In genomic region chr15:96652531-96652930, GRCm38 (mm10) we compare ENCODE assay signal across 18 mouse cellular contexts. TPM values are rescaled to one million over a fixed set of nuclear protein-coding genes. Genes with fewer than 3 reads are reported as not detected.
DNase-seq lines count a peak whose midpoint lies in the region; ATAC-seq and TF ChIP-seq lines count a peak whose summit lies in the region.
"Had no signal": no experiment of that assay in that cellular context is flagged by ENCODE, and none has a peak within 500 bp of the region (broad histone marks: within the 10 kb centered on the region; RNA-seq: fewer than 3 reads in every experiment).

No protein-coding gene starts in this region.

- WGBS in cerebellum, adult 2 months = 12% methylated on average over 10 of the region's 10 CpGs
- 52% methylated on average over 10 of the region's 10 CpGs for WGBS in hindbrain, embryonic 13.5 days
- WGBS in hindbrain, embryonic 10.5 days = 92% methylated on average over 10 of the region's 10 CpGs
- WGBS in hindbrain, postnatal 0 days = 31% methylated on average over 10 of the region's 10 CpGs

- no peak for TF ChIP-seq CTCF in cerebellum, adult 2 months (IDR thresholded peaks at IDR 0.05; ENCODE audit: borderline replicate concordance, insufficient read depth, low read depth, low read length)
- TF ChIP-seq CTCF in hindbrain, postnatal 0 days (IDR thresholded peaks at IDR 0.05; ENCODE audit: low read depth) = no peak

- H3K27me3 ChIP-seq in cerebellum, adult 2 months (ENCODE audit: control insufficient read depth, insufficient read depth, low read length) = no peaks in the 10 kb centered on the region
- no peaks in the 10 kb centered on the region for H3K27me3 ChIP-seq in hindbrain, embryonic 13.5 days
- H3K27me3 ChIP-seq in hindbrain, embryonic 10.5 days (ENCODE audit: insufficient read depth, poor library complexity, severe bottlenecking) = no peaks in the 10 kb centered on the region
- H3K27me3 ChIP-seq in hindbrain, postnatal 0 days (ENCODE audit: insufficient read depth, low read length) = no peaks in the 10 kb centered on the region
- H3K27me3 ChIP-seq: limb, embryonic 15.5 days had no signal

- H3K4me2 ChIP-seq in hindbrain, embryonic 13.5 days = no peak overlapping the region
- peak overlapping the region; percentile 16 for H3K4me2 ChIP-seq in hindbrain, postnatal 0 days (ENCODE audit: low read depth, low read length)
- H3K4me2 ChIP-seq: limb, embryonic 15.5 days had no signal

- no peaks in the 10 kb centered on the region for H3K9me3 ChIP-seq in hindbrain, embryonic 13.5 days
- no peaks in the 10 kb centered on the region for H3K9me3 ChIP-seq in hindbrain, embryonic 10.5 days
- H3K9me3 ChIP-seq in hindbrain, postnatal 0 days (ENCODE audit: low read length) = no peaks in the 10 kb centered on the region
- H3K9me3 ChIP-seq: limb, embryonic 15.5 days had no signal

- DNase-seq in cerebellum, adult 2 months = no peak
- no peak for DNase-seq in cerebellum, adult 11 months
- no peak for DNase-seq in hindbrain, embryonic 10.5 days (ENCODE audit: low spot score)
- DNase-seq in right cerebral cortex, postnatal 10 days (ENCODE audit: low spot score in 2 of 2) = peak; percentile 56 to 59
- no peak for DNase-seq in right cerebral cortex, adult 2 months (ENCODE audit: low spot score in 2 of 2)
- peak; percentile 71 for DNase-seq in hindbrain, postnatal 0 days (ENCODE audit: low spot score)
- no peak for DNase-seq in adrenal gland, postnatal 36 days
- DNase-seq: adrenal gland, adult 2 months; gastrocnemius, postnatal 10 days; kidney, adult 9 months; kidney, postnatal 36 days; lung, postnatal 14 days; retina, postnatal 1 day; thymus, postnatal 36 days had no signal

- H3K27ac ChIP-seq in cerebellum, adult 2 months (ENCODE audit: insufficient read depth, low read length) = no peak overlapping the region
- 0 out of 2 replicates have a peak overlapping the region, but pooled peaks have one; percentile 8 for H3K27ac ChIP-seq in hindbrain, embryonic 13.5 days
- H3K27ac ChIP-seq in hindbrain, embryonic 10.5 days = no peak overlapping the region
- H3K27ac ChIP-seq in hindbrain, postnatal 0 days = no peak overlapping the region
- H3K27ac ChIP-seq: limb, embryonic 15.5 days had no signal

- H3K4me1 ChIP-seq in cerebellum, adult 2 months (ENCODE audit: control insufficient read depth, insufficient read depth, low read length) = no peaks in the 10 kb centered on the region
- 0 out of 2 replicates have a peak, but pooled peaks cover 8% of the 10 kb centered on the region for H3K4me1 ChIP-seq in hindbrain, embryonic 13.5 days (replicated peaks)
- 0 out of 2 replicates have a peak, but pooled peaks cover under 1% of the 10 kb centered on the region for H3K4me1 ChIP-seq in hindbrain, embryonic 10.5 days (replicated peaks)
- H3K4me1 ChIP-seq in hindbrain, postnatal 0 days (ENCODE audit: insufficient read depth, low read length) = no peaks in the 10 kb centered on the region
- H3K4me1 ChIP-seq: limb, embryonic 15.5 days had no signal

- peak overlapping the region; percentile 15 for H3K4me3 ChIP-seq in cerebellum, adult 2 months (replicated peaks; ENCODE audit: insufficient read depth, low read depth, low read length)
- no peak overlapping the region for H3K4me3 ChIP-seq in hindbrain, embryonic 13.5 days
- H3K4me3 ChIP-seq in hindbrain, embryonic 10.5 days = no peak overlapping the region
- no peak overlapping the region for H3K4me3 ChIP-seq in hindbrain, postnatal 0 days (ENCODE audit: low read length)
- H3K4me3 ChIP-seq: limb, embryonic 15.5 days had no signal

- no peaks in the 10 kb centered on the region for H3K36me3 ChIP-seq in hindbrain, embryonic 13.5 days
- H3K36me3 ChIP-seq in hindbrain, embryonic 10.5 days = no peaks in the 10 kb centered on the region
- no peaks in the 10 kb centered on the region for H3K36me3 ChIP-seq in hindbrain, postnatal 0 days (ENCODE audit: insufficient read depth, low read length)
- H3K36me3 ChIP-seq: G1E; limb, embryonic 15.5 days had no signal

- no peak for TF ChIP-seq POLR2A in cerebellum, adult 2 months (IDR thresholded peaks at IDR 0.05; ENCODE audit: borderline replicate concordance, insufficient read depth, low read length)

- no peak overlapping the region for H3K9ac ChIP-seq in hindbrain, embryonic 13.5 days
- H3K9ac ChIP-seq in hindbrain, postnatal 0 days (replicated peaks; ENCODE audit: low read length) = no peak overlapping the region
- H3K9ac ChIP-seq: limb, embryonic 15.5 days had no signal

- ATAC-seq in hindbrain, embryonic 13.5 days (ENCODE audit: low FRiP score) = no peak
- no peak for ATAC-seq in hindbrain, postnatal 0 days
- ATAC-seq: CD4-positive, CD25-positive, alpha-beta regulatory T cell, adult 4 months had no signal

RNA-seq across cellular contexts. Expression of gene Slc38a1, which starts 9.8 kb away (rescaled TPM):
- polyA plus RNA-seq in cerebellum, adult 2 months (2012; rRNA removed) = 141 and 160 TPM in 2 replicates
- 154 and 158 TPM in 2 replicates for polyA plus RNA-seq in hindbrain, embryonic 13.5 days (2015; fragmentation: Nextera tagmentation; extraction: Ambion mirVana)
- 109 and 113 TPM in 2 replicates for polyA plus RNA-seq in hindbrain, embryonic 10.5 days (2016; fragmentation: Nextera tagmentation; extraction: Ambion mirVana)
- 82.6 and 89.1 TPM in 2 replicates for total RNA-seq in hindbrain, postnatal 0 days (2014; rRNA removed)
- polyA plus RNA-seq in hindbrain, postnatal 0 days (2015; fragmentation: Nextera tagmentation; extraction: Ambion mirVana) = 109 and 115 TPM in 2 replicates
- 10 to 100 TPM; 27.6 to 41.7 TPM for total RNA-seq in adrenal gland, postnatal 36 days (2021)
- polyA plus RNA-seq: G1E had no signal

RNA-seq across cellular contexts. Expression of gene Slc38a2, which starts 47.0 kb away (rescaled TPM):
- 93.6 and 103 TPM in 2 replicates for polyA plus RNA-seq in cerebellum, adult 2 months (2012; rRNA removed)
- 133 TPM in 2 replicates for polyA plus RNA-seq in hindbrain, embryonic 13.5 days (2015; fragmentation: Nextera tagmentation; extraction: Ambion mirVana)
- 135 and 156 TPM in 2 replicates for polyA plus RNA-seq in hindbrain, embryonic 10.5 days (2016; fragmentation: Nextera tagmentation; extraction: Ambion mirVana)
- total RNA-seq in hindbrain, postnatal 0 days (2014; rRNA removed) = 82.1 and 85.3 TPM in 2 replicates
- 72.4 and 74.4 TPM in 2 replicates for polyA plus RNA-seq in hindbrain, postnatal 0 days (2015; fragmentation: Nextera tagmentation; extraction: Ambion mirVana)
- total RNA-seq in adrenal gland, postnatal 36 days (2021) = 100 to 1,000 TPM; 195 to 216 TPM

Comparison
In these comparisons a context has a peak if more than half of its experiments do, and no peak if none do; other contexts are left out.
1. DNase-seq: peak in right cerebral cortex, postnatal 10 days (2 of 2) and hindbrain, postnatal 0 days (single experiment); none in cerebellum, adult 2 months (0 of 2), cerebellum, adult 11 months (single experiment), hindbrain, embryonic 10.5 days (single experiment), right cerebral cortex, adult 2 months (0 of 2) and adrenal gland, postnatal 36 days (0 of 2).